Mouse (Mus musculus): ENCODE measurements at regions not wholly inside any gene's neighbourhood (a gene's known extent, or its start where the extent isn't known, plus 50 kb on each side); places are given as distances from the start of the nearest gene placed in this dataset.

DNA sequence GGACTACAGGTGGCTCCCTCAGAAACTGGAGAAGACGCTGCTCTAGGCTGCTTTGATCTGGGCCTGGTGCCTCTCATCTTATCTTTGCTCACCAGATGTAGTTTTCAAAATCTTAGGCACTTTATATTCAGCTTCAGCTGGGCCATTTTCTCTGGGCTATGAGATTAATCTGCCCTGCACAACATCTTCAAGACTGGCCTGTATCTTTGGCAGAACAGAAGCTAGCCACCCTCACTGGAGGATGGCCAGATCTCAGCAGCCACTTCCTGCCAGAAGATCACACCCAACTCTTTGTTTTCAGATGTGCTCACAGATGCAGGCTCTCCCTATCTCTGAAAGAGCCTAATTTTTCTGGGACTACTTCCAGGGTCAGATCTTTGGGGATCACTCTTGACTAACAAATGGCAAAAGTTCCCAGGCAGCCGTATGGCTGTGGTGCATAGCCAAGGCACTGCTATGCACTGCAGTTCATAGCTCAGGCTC is 75.8 kb upstream of the Irs2 start:
- TF ChIP-seq CTCF (IDR thresholded peaks at IDR 0.05; ENCODE audit: control insufficient read depth, insufficient read depth, insufficient replicate concordance, low read depth, low read length) (no peak), POLR2A (IDR thresholded peaks at IDR 0.05; ENCODE audit: control insufficient read depth, low read depth, low read length) (no peak)
